Mouse (Mus musculus) megakaryocyte, embryonic 14.5 days (primary cell): ENCODE measurements around the gene Usp4.

Experiments used
- FLI1 ChIP-seq: IDR thresholded peaks from 2 replicates; pipeline ENCODE4 v1.6.1; 2012; ENCODE audit warnings: low read length, inconsistent platforms, mixed read lengths
- GATA1 ChIP-seq: IDR thresholded peaks from 3 replicates; pipeline ENCODE4 v1.6.1; 2012; ENCODE audit warnings: mixed read lengths, low read length, inconsistent platforms, borderline replicate concordance

GRCm38 (mm10) chr9:108305629-108306520 is 41.8 kb upstream of the Usp4 start, which contains the start of the genes Rhoa and Tcta:
- no peak for TF ChIP-seq GATA1
- TF ChIP-seq FLI1, result no peak
